Mouse (Mus musculus) thymus, adult 2 months (tissue): ENCODE data around the gene Epha3. TPM values are rescaled to one million over a fixed set of nuclear protein-coding genes. Genes with fewer than 3 reads are reported as not detected.

Source experiments
- DNase-seq: peaks from one replicate; pipeline ENCODE4 v3.0.0; 2021
- H3K27ac ChIP-seq: fragments of 200-500 bp; 2 replicates; pipeline ENCODE4 v1.5.1; 2012; ENCODE audit warnings: low read length, control low read depth; ENCODE audit not compliant: control insufficient read depth, insufficient read depth
- H3K27me3 ChIP-seq: fragments of 200-500 bp; 2 replicates; pipeline ENCODE4 v1.6.1; 2012; ENCODE audit warnings: mild to moderate bottlenecking, low read length, moderate library complexity, mixed read lengths; ENCODE audit not compliant: control insufficient read depth, insufficient read depth
- H3K36me3 ChIP-seq: fragments of 200-500 bp; 2 replicates; pipeline ENCODE4 v1.6.1; 2012; ENCODE audit warnings: mild to moderate bottlenecking, low read length, moderate library complexity; ENCODE audit not compliant: control insufficient read depth, insufficient read depth
- H3K4me1 ChIP-seq: fragments of 200-500 bp; replicated peaks from 2 replicates; pipeline ENCODE4 v1.6.1; 2012; ENCODE audit warnings: low read length; ENCODE audit not compliant: control insufficient read depth, insufficient read depth
- H3K4me3 ChIP-seq: fragments of 200-500 bp; 2 replicates; pipeline ENCODE4 v1.5.1; 2012; ENCODE audit warnings: mild to moderate bottlenecking, low read length, control low read depth, moderate library complexity; ENCODE audit not compliant: control insufficient read depth, insufficient read depth
- CTCF ChIP-seq: fragments of 200-500 bp; IDR thresholded peaks from 2 replicates; pipeline ENCODE4 v1.5.1; 2012; ENCODE audit warnings: mild to moderate bottlenecking, control low read depth, low read length, moderate library complexity, borderline replicate concordance; ENCODE audit not compliant: control insufficient read depth, poor library complexity, insufficient read depth; ENCODE audit errors: extremely low read depth
- POLR2A ChIP-seq: fragments of 200-500 bp; IDR thresholded peaks from 2 replicates; pipeline ENCODE4 v1.6.1; 2012; ENCODE audit warnings: mild to moderate bottlenecking, low read length, control low read depth, moderate library complexity; ENCODE audit not compliant: control insufficient read depth, poor library complexity, insufficient read depth; ENCODE audit errors: extremely low read depth
- WGBS: fragments of 180-500 bp; shearing (Covaris S2); methylation state at CpG from one replicate; pipeline ENCODE4 v1.1.7; 2018; 5-methylcytosine and 5-hydroxymethylcytosine counted together
- polyA plus RNA-seq: library from polyadenylated mRNA; depleted of rRNA; stranded (reverse); fragments of >200 nt; gene quantifications from 2 replicates; pipeline ENCODE4 v1.2.3, GENCODE M21; 2012

The Epha3 gene
- polyA plus RNA-seq, 1 experiment = 1.00 TPM

- WGBS = 56% methylated on average over 1 of the region's 1 CpGs
- H3K27ac ChIP-seq = no peak overlapping the region
- H3K4me3 ChIP-seq = no peak overlapping the region
- TF ChIP-seq CTCF (no peak), POLR2A (no peak)
- no peaks in the 10 kb centered on the region for H3K4me1 ChIP-seq
- no peak for DNase-seq
- H3K27me3 ChIP-seq = no peaks in the 10 kb centered on the region
- no peaks in the 10 kb centered on the region for H3K36me3 ChIP-seq
These were observed 47.3 kb downstream of the Epha3 start for GRCm38 (mm10) chr16:63816672-63817071.

GRCm38 (mm10) chr16:63809871-63810270 lies 54.1 kb downstream of the Epha3 start:
- H3K4me1 ChIP-seq = no peaks in the 10 kb centered on the region
- no peak overlapping the region for H3K4me3 ChIP-seq
- WGBS = 88% methylated on average over 5 of the region's 5 CpGs
- H3K36me3 ChIP-seq = no peaks in the 10 kb centered on the region
- H3K27ac ChIP-seq = no peak overlapping the region
- no peaks in the 10 kb centered on the region for H3K27me3 ChIP-seq
- TF ChIP-seq CTCF (no peak), POLR2A (no peak)
- no peak for DNase-seq

DNA sequence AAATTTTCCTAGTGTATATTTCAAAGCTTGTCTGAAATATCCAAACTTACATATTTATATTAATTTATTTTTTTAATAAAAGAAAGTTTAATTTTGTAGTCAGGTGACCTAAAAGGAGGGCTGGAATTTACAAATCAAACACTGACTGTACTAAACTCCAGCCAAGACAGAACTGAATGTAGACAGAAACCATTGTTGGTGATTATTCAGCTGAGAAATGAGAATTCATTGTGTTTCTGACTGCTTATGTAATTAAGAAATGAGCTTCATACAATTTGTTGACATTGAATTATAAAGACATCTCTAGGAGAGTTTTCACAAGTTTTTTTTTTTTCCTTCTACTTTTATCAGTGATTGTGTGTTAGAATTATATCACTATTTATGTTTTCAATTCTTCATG lies 55.0 kb downstream of the Epha3 start:
- no peaks in the 10 kb centered on the region for H3K4me1 ChIP-seq
- H3K27ac ChIP-seq = no peak overlapping the region
- no peak for DNase-seq
- no peak for TF ChIP-seq POLR2A
- no peak for TF ChIP-seq CTCF
- H3K27me3 ChIP-seq = no peaks in the 10 kb centered on the region
- H3K4me3 ChIP-seq = no peak overlapping the region
- no peaks in the 10 kb centered on the region for H3K36me3 ChIP-seq

DNA sequence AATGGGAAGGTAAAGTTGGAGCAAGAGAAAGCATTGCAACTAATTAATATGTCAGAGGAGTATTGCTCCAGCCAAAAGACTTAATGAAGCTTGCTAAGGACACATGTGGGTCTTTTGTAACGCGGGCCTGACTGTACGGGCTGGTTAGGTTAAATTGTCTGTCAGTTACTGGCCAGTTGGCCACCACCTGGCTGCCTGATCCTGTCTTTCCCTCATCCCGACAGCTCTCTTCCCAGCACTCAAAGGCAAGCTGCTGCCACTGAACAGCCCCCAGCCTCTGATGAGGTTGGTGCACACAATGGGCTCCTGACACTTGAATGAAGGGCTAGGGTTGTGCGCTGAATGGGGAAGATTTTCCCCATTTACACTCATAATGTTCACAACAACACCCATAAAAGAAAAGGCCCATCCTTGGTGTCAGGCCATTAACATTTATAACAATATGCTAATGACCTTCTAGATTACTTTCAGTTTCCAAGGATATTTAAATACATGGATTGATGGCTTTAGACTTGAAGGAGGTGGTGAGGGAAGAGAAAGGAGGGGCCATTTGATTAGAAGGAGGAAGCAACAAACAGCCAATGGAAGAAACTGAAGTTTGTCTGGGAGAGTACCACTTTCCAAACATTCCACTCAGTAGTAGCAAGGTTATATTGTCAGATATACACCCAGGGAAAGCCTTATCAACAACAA lies 57.4 kb downstream of the Epha3 start:
- Histone ChIP-seq H3K4me3 (no peak overlapping the region), H3K27ac (no peak overlapping the region), H3K4me1 (no peaks in the 10 kb centered on the region), H3K27me3 (no peaks in the 10 kb centered on the region), H3K36me3 (no peaks in the 10 kb centered on the region)
- TF ChIP-seq POLR2A (no peak), CTCF (no peak)
- DNase-seq = no peak
- 92% methylated on average over 5 of the region's 5 CpGs for WGBS

DNA sequence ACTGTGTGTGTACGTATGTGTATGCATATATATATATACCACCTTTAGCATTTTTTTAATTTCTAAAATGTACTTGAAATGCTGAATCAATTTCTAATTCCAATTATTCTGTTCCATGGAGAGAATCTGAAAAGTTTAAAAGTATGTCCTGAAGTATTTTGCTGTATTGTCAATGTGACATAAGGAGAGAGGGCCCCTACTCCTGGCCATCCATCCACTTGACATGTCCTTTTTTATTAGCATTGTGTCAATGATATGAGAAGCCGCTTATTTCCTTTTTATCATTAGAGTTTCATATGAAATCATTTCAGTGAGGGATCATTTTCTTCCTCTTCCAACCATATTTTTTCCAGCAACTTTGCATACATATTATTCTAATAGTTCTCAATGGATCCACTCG lies 58.0 kb downstream of the Epha3 start:
- Histone ChIP-seq H3K27ac (no peak overlapping the region), H3K4me3 (no peak overlapping the region), H3K27me3 (no peaks in the 10 kb centered on the region), H3K4me1 (no peaks in the 10 kb centered on the region), H3K36me3 (no peaks in the 10 kb centered on the region)
- 92% methylated on average over 3 of the region's 3 CpGs for WGBS
- no peak for DNase-seq
- TF ChIP-seq CTCF = no peak
- TF ChIP-seq POLR2A = no peak

GRCm38 (mm10) chr16:63801436-63801835 lies 62.5 kb downstream of the Epha3 start:
- no peaks in the 10 kb centered on the region for H3K4me1 ChIP-seq
- 90% methylated on average over 3 of the region's 3 CpGs for WGBS
- H3K4me3 ChIP-seq = no peak overlapping the region
- DNase-seq = no peak
- H3K27me3 ChIP-seq = no peaks in the 10 kb centered on the region
- no peak overlapping the region for H3K27ac ChIP-seq
- no peaks in the 10 kb centered on the region for H3K36me3 ChIP-seq
- TF ChIP-seq POLR2A (no peak), CTCF (no peak)

GRCm38 (mm10) chr16:63798341-63798740 lies 65.6 kb downstream of the Epha3 start:
- no peak overlapping the region for H3K27ac ChIP-seq
- 92% methylated on average over 2 of the region's 2 CpGs for WGBS
- no peaks in the 10 kb centered on the region for H3K27me3 ChIP-seq
- no peaks in the 10 kb centered on the region for H3K36me3 ChIP-seq
- DNase-seq = no peak
- H3K4me1 ChIP-seq = no peaks in the 10 kb centered on the region
- TF ChIP-seq POLR2A (no peak), CTCF (no peak)
- H3K4me3 ChIP-seq = no peak overlapping the region
